Mouse (Mus musculus) cortical plate, adult 2 months (tissue): ENCODE measurements around the gene Lctl.
"Not testable (repeated sequence)": the region's sequence is repeated elsewhere in the genome, so short reads cannot be mapped to it uniquely, and the experiment has no call there.

Experiments
- CTCF ChIP-seq: fragments of 200-500 bp; IDR thresholded peaks from 2 replicates; pipeline ENCODE4 v1.5.1; 2011; ENCODE audit warnings: mild to moderate bottlenecking, control low read depth, low read length; ENCODE audit not compliant: insufficient read depth; ENCODE audit errors: extremely low read depth
- POLR2A ChIP-seq: fragments of 200-500 bp; IDR thresholded peaks from 2 replicates; pipeline ENCODE4 v1.6.1; 2011; ENCODE audit warnings: mild to moderate bottlenecking, low read length, control low read depth; ENCODE audit not compliant: insufficient read depth; ENCODE audit errors: extremely low read depth

GRCm38 (mm10) chr9:64183295-64183694 lies 66.3 kb downstream of the Lctl start:
- TF ChIP-seq POLR2A, CTCF: not testable (repeated sequence)
